Mouse (Mus musculus): ENCODE measurements at regions not wholly inside any gene's neighbourhood (a gene's known extent, or its start where the extent isn't known, plus 50 kb on each side); places are given as distances from the start of the nearest gene placed in this dataset.

GRCm38 (mm10) chr7:117150355-117150754 lies 230.4 kb upstream of the Xylt1 start:
- Histone ChIP-seq H3K4me1 (replicated peaks) (no peaks in the 10 kb centered on the region), H3K36me3 (no peaks in the 10 kb centered on the region), H3K27me3 (no peaks in the 10 kb centered on the region), H3K9me3 (no peaks in the 10 kb centered on the region), H3K4me2 (no peak overlapping the region), H3K9ac (no peak overlapping the region), H3K4me3 (no peak overlapping the region), H3K27ac (no peak overlapping the region)
- WGBS = 53% methylated on average over 8 of the region's 8 CpGs
- ATAC-seq (ENCODE audit: low FRiP score) = no peak

- no peaks in the 10 kb centered on the region for H3K9me3 ChIP-seq
- H3K9ac ChIP-seq = no peak overlapping the region
- H3K4me1 ChIP-seq (replicated peaks) = no peaks in the 10 kb centered on the region
- WGBS = 90% methylated on average over 5 of the region's 5 CpGs
- H3K27ac ChIP-seq = no peak overlapping the region
- no peaks in the 10 kb centered on the region for H3K27me3 ChIP-seq
- no peak overlapping the region for H3K4me3 ChIP-seq
- H3K4me2 ChIP-seq = no peak overlapping the region
- no peak for ATAC-seq (ENCODE audit: low FRiP score)
- H3K36me3 ChIP-seq = no peaks in the 10 kb centered on the region
Measured at GRCm38 (mm10) chr7:117153826-117154550, 226.8 kb upstream of the Xylt1 start.

GRCm38 (mm10) chr7:117161193-117161908 lies 219.4 kb upstream of the Xylt1 start:
- no peak overlapping the region for H3K4me2 ChIP-seq
- WGBS = 35% methylated on average over 3 of the region's 3 CpGs
- peak overlapping the region; percentile 6; the same call in 1 of the 2 replicates for H3K9ac ChIP-seq
- H3K9me3 ChIP-seq = no peaks in the 10 kb centered on the region
- H3K4me3 ChIP-seq = no peak overlapping the region
- peak overlapping the region; percentile 15; the same call in 1 of the 2 replicates for H3K27ac ChIP-seq
- ATAC-seq (ENCODE audit: low FRiP score) = peak; percentile 65; the same call in 1 of the 2 replicates
- peaks cover 9% of the 10 kb centered on the region for H3K4me1 ChIP-seq (replicated peaks)
- H3K36me3 ChIP-seq = no peaks in the 10 kb centered on the region
- H3K27me3 ChIP-seq = no peaks in the 10 kb centered on the region

DNA sequence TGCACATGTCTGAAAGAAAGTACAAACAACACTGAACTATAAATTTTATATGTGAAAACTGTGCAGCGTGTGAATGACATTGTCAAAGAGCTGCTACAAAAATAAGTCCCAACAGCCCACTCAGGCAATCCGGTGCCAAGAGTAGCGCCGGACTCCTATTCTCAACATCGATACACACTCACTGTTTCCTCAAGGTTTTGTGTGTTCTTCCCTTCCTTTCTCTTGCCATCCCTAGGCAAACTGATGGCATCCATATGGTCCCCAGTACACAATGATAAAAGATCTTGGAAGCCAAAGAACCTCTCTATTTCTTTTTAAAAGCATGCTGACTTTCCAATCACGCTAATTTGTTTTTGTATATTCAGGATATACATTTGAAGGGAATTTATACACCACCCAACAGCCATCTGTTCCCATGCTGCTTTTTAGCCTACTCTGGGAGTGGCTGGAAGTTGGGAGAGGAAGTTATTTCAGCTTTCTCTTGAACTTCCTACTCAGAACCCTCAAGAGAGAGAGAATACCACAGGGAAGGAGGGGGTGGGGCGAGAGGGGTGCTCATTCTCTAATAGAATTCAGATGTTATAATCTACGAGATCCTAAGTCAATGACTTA lies 205.9 kb upstream of the Xylt1 start:
- Histone ChIP-seq H3K9ac (no peak overlapping the region), H3K36me3 (no peaks in the 10 kb centered on the region), H3K4me2 (no peak overlapping the region), H3K9me3 (0 out of 2 replicates have a peak, but pooled peaks cover 2% of the 10 kb centered on the region), H3K27ac (no peak overlapping the region), H3K4me3 (no peak overlapping the region), H3K4me1 (replicated peaks) (no peaks in the 10 kb centered on the region), H3K27me3 (no peaks in the 10 kb centered on the region)
- 91% methylated on average over 8 of the region's 8 CpGs for WGBS
- no peak for ATAC-seq (ENCODE audit: low FRiP score)

DNA sequence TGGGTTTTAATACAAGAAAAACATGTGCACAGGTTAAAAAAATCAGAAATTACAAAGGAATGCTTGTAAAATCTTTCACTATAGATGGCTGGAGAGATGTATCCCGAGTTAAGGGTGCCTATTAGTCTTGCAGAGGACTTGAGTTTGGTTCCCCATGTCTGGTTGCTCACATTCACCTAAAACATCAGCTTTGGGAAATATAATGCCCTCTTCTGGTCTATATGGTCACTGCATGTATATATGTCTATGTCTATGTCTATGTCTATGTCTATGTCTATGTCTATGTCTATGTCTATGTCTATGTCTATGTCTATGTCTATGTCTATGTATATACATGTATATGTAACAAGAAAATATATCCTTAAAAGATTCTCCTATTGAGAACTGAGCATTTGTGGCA lies 196.8 kb upstream of the Xylt1 start:
- H3K9ac ChIP-seq = no peak overlapping the region
- WGBS = 78% methylated on average over 1 of the region's 1 CpGs
- no peaks in the 10 kb centered on the region for H3K36me3 ChIP-seq
- no peaks in the 10 kb centered on the region for H3K27me3 ChIP-seq
- H3K4me1 ChIP-seq (replicated peaks) = no peaks in the 10 kb centered on the region
- H3K9me3 ChIP-seq = no peaks in the 10 kb centered on the region
- ATAC-seq (ENCODE audit: low FRiP score) = no peak
- no peak overlapping the region for H3K27ac ChIP-seq
- no peak overlapping the region for H3K4me2 ChIP-seq
- no peak overlapping the region for H3K4me3 ChIP-seq

GRCm38 (mm10) chr7:117185891-117186290 lies 194.9 kb upstream of the Xylt1 start:
- H3K4me1 ChIP-seq (replicated peaks) = no peaks in the 10 kb centered on the region
- WGBS = 97% methylated on average over 1 of the region's 1 CpGs
- no peak overlapping the region for H3K27ac ChIP-seq
- no peak overlapping the region for H3K4me3 ChIP-seq
- no peak for ATAC-seq (ENCODE audit: low FRiP score)
- no peaks in the 10 kb centered on the region for H3K36me3 ChIP-seq
- no peak overlapping the region for H3K9ac ChIP-seq
- no peaks in the 10 kb centered on the region for H3K27me3 ChIP-seq
- H3K9me3 ChIP-seq = no peaks in the 10 kb centered on the region
- H3K4me2 ChIP-seq = no peak overlapping the region

GRCm38 (mm10) chr7:117196611-117197010 lies 184.2 kb upstream of the Xylt1 start:
- no peaks in the 10 kb centered on the region for H3K36me3 ChIP-seq
- H3K9me3 ChIP-seq = no peaks in the 10 kb centered on the region
- ATAC-seq (ENCODE audit: low FRiP score) = no peak
- no peaks in the 10 kb centered on the region for H3K4me1 ChIP-seq (replicated peaks)
- WGBS = 75% methylated on average over 3 of the region's 3 CpGs
- H3K4me3 ChIP-seq = no peak overlapping the region
- H3K4me2 ChIP-seq = no peak overlapping the region
- no peak overlapping the region for H3K27ac ChIP-seq
- no peak overlapping the region for H3K9ac ChIP-seq
- no peaks in the 10 kb centered on the region for H3K27me3 ChIP-seq

DNA sequence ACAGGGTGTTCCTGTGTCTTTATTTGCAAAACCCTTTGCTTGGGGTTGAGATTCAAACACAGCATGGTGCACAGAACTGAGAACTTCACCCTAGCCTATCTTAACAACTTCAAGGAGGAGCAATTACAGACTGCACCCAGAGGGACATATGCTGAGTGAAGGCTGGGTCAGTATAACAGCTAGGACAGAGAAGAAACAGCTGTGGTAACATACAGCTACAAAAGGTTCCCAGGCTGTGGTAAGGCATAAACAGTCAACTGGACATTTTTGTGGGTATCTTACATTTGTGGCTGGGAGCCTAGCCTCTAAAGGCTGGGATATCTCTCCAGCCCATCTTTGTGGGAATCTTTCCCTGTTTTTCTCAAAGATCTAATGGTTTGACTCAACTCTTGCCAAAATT lies 154.5 kb upstream of the Xylt1 start:
- no peak overlapping the region for H3K27ac ChIP-seq
- no peaks in the 10 kb centered on the region for H3K27me3 ChIP-seq
- H3K4me1 ChIP-seq (replicated peaks) = 0 out of 2 replicates have a peak, but pooled peaks cover 3% of the 10 kb centered on the region
- no peak overlapping the region for H3K4me3 ChIP-seq
- ATAC-seq (ENCODE audit: low FRiP score) = no peak
- H3K9me3 ChIP-seq = no peaks in the 10 kb centered on the region
- H3K4me2 ChIP-seq = no peak overlapping the region
- no peaks in the 10 kb centered on the region for H3K36me3 ChIP-seq
- H3K9ac ChIP-seq = no peak overlapping the region

DNA sequence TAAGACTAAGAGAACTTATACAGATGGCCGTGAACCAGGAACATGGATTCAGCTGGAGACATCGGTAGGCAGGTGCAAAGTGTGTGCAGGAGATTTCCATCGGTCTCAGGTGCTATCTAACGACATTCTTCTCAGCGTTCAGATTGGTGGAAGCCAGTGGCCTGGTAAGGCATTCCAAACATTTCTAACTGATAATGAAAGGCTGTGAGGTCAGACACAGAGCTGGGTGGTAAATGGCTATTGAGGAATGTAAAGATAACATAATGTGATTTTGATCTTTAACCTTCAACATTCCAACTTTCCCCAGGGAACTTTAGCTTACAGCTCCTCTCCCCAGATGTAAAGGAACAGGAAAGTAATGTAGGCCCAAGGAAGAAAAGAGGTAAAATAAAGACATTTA lies 151.2 kb upstream of the Xylt1 start:
- 79% methylated on average over 5 of the region's 5 CpGs for WGBS
- Histone ChIP-seq H3K9me3 (no peaks in the 10 kb centered on the region), H3K9ac (no peak overlapping the region), H3K36me3 (no peaks in the 10 kb centered on the region), H3K4me2 (no peak overlapping the region), H3K27ac (no peak overlapping the region), H3K4me1 (replicated peaks) (0 out of 2 replicates have a peak, but pooled peaks cover 6% of the 10 kb centered on the region), H3K4me3 (no peak overlapping the region), H3K27me3 (no peaks in the 10 kb centered on the region)
- ATAC-seq (ENCODE audit: low FRiP score) = no peak

GRCm38 (mm10) chr7:117256819-117257218 lies 124.0 kb upstream of the Xylt1 start:
- Histone ChIP-seq H3K36me3 (no peaks in the 10 kb centered on the region), H3K4me3 (no peak overlapping the region), H3K27me3 (no peaks in the 10 kb centered on the region), H3K27ac (no peak overlapping the region), H3K4me1 (replicated peaks) (0 out of 2 replicates have a peak, but pooled peaks cover 3% of the 10 kb centered on the region), H3K9me3 (no peaks in the 10 kb centered on the region), H3K9ac (no peak overlapping the region), H3K4me2 (no peak overlapping the region)
- ATAC-seq (ENCODE audit: low FRiP score) = no peak
- WGBS = 82% methylated on average over 9 of the region's 9 CpGs

GRCm38 (mm10) chr7:117258557-117258956 lies 122.2 kb upstream of the Xylt1 start:
- 68% methylated on average over 5 of the region's 5 CpGs for WGBS

DNA sequence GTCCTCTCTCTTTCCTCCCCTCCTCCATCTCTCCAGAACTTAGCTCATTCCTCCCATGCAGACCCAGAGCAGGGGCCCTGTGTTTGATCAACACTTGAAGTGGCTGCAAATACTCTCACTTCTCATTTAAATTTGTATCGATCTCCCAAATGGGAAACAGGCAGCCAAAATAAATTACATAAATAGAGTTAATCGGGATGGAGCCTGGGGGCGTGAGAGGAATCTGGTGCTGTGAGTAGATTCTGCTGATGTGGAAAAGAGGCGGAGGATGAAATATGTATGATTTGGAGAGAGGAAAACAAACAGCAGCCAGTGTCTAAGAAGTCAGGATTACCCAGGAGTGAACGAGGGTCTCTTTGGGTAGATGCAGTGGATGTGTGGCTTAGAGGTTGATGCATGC lies 121.6 kb upstream of the Xylt1 start:
- Histone ChIP-seq H3K4me1 (replicated peaks) (0 out of 2 replicates have a peak, but pooled peaks cover 3% of the 10 kb centered on the region), H3K27ac (no peak overlapping the region), H3K9me3 (no peaks in the 10 kb centered on the region), H3K9ac (no peak overlapping the region), H3K4me2 (no peak overlapping the region), H3K36me3 (no peaks in the 10 kb centered on the region), H3K4me3 (no peak overlapping the region), H3K27me3 (no peaks in the 10 kb centered on the region)
- no peak for ATAC-seq (ENCODE audit: low FRiP score)
- WGBS = 61% methylated on average over 5 of the region's 5 CpGs

More at GRCm38 (mm10) chr7:117258557-117258956, 122.2 kb upstream of the Xylt1 start:
- Histone ChIP-seq H3K4me1 (replicated peaks) (0 out of 2 replicates have a peak, but pooled peaks cover 3% of the 10 kb centered on the region), H3K27me3 (no peaks in the 10 kb centered on the region), H3K4me3 (no peak overlapping the region), H3K36me3 (no peaks in the 10 kb centered on the region), H3K27ac (no peak overlapping the region), H3K4me2 (no peak overlapping the region), H3K9ac (no peak overlapping the region), H3K9me3 (no peaks in the 10 kb centered on the region)
- no peak for ATAC-seq (ENCODE audit: low FRiP score)

Measured in hindbrain, embryonic 13.5 days (tissue).